Mouse (Mus musculus) myocyte (in vitro differentiated cells): ENCODE measurements around the gene Emsy.

ENCODE experiments used
- CEBPB ChIP-seq: IDR thresholded peaks from 2 replicates; pipeline ENCODE4 v1.6.1; 2011; ENCODE audit warnings: mild to moderate bottlenecking, moderate library complexity; ENCODE audit not compliant: poor library complexity, insufficient read depth, severe bottlenecking
- E2F4 ChIP-seq: IDR thresholded peaks from one replicate; pipeline ENCODE4 v1.6.1; 2011; ENCODE audit warnings: mild to moderate bottlenecking, control low read depth, moderate library complexity; ENCODE audit not compliant: insufficient read depth
- MAX ChIP-seq: IDR thresholded peaks from one replicate; pipeline ENCODE4 v1.6.1; 2011; ENCODE audit warnings: low read depth, mild to moderate bottlenecking, control low read depth
- MYOD1 ChIP-seq, 3 experiments: IDR thresholded peaks; one replicate each; pipeline ENCODE4 v1.6.1; 2011; ENCODE audit warnings: control low read depth in 2 of 3, low read depth in 2 of 3, mild to moderate bottlenecking in 2 of 3, moderate library complexity in 1 of 3; ENCODE audit not compliant: insufficient read length in 2 of 3, control insufficient read depth in 1 of 3
- MYOG ChIP-seq, 3 experiments: IDR thresholded peaks; one replicate each; pipeline ENCODE4 v1.6.1; 2011; ENCODE audit warnings: control low read depth in 2 of 3, low read depth in 2 of 3, mild to moderate bottlenecking in 2 of 3; ENCODE audit not compliant: insufficient read length in 2 of 3, control insufficient read depth in 1 of 3, insufficient read depth in 1 of 3
- POLR2A ChIP-seq: IDR thresholded peaks from one replicate; pipeline ENCODE4 v1.6.1; 2011; ENCODE audit warnings: low read depth, mild to moderate bottlenecking, control low read depth, moderate library complexity; ENCODE audit not compliant: insufficient read length
- POLR2AphosphoS2 ChIP-seq: IDR thresholded peaks from one replicate; pipeline ENCODE4 v1.6.1; 2011; ENCODE audit warnings: low read depth, control low read depth; ENCODE audit not compliant: insufficient read length
- SRF ChIP-seq: IDR thresholded peaks from one replicate; pipeline ENCODE4 v1.6.1; 2011; ENCODE audit warnings: low read depth; ENCODE audit not compliant: control insufficient read depth, insufficient read length
- TCF12 ChIP-seq: IDR thresholded peaks from one replicate; pipeline ENCODE4 v1.6.1; 2011; ENCODE audit warnings: mild to moderate bottlenecking, control low read depth; ENCODE audit not compliant: poor library complexity, insufficient read depth, severe bottlenecking
- TCF3 ChIP-seq: IDR thresholded peaks from one replicate; pipeline ENCODE4 v1.6.1; 2011; ENCODE audit warnings: low read depth, control low read depth; ENCODE audit not compliant: insufficient read length
- USF1 ChIP-seq: IDR thresholded peaks from one replicate; pipeline ENCODE4 v1.6.1; 2011; ENCODE audit warnings: low read depth, mild to moderate bottlenecking, control low read depth, moderate library complexity

GRCm38 (mm10) chr7:98701771-98702170 lies 45.2 kb upstream of the Emsy start:
- TF ChIP-seq POLR2A: no peak
- TF ChIP-seq E2F4: no peak
- TF ChIP-seq POLR2AphosphoS2: no peak
- TF ChIP-seq MAX: no peak
- no peak for TF ChIP-seq USF1
- TF ChIP-seq TCF3: no peak
- TF ChIP-seq MYOG (IDR thresholded peaks at IDR 0.05; ENCODE audit: control insufficient read depth in 1 of 3, insufficient read depth in 1 of 3, insufficient read length in 2 of 3, low read depth in 2 of 3): no peak
- no peak for TF ChIP-seq TCF12
- no peak for TF ChIP-seq MYOD1 (IDR thresholded peaks at IDR 0.05; ENCODE audit: control insufficient read depth in 1 of 3, insufficient read length in 2 of 3, low read depth in 2 of 3)
- no peak for TF ChIP-seq CEBPB
- no peak for TF ChIP-seq SRF
